Mouse (Mus musculus) brain, embryonic 14.5 days (tissue): Measurements from ENCODE around the gene Slc16a10. TPM values are rescaled to one million over a fixed set of nuclear protein-coding genes. Genes with fewer than 3 reads are reported as not detected.
"Not testable (repeated sequence)": the region's sequence is repeated elsewhere in the genome, so short reads cannot be mapped to it uniquely, and the experiment has no call there.

Source experiments
- DNase-seq: peaks from one replicate; pipeline ENCODE4 v3.0.0-alpha.2; 2011; ENCODE audit warnings: low read depth
- CTCF ChIP-seq: fragments of 200-500 bp; IDR thresholded peaks from 2 replicates; pipeline ENCODE4 v1.5.1; 2012; ENCODE audit warnings: inconsistent platforms, mild to moderate bottlenecking, moderate library complexity, borderline replicate concordance; ENCODE audit not compliant: insufficient read depth, insufficient read length; ENCODE audit errors: extremely low read depth
- POLR2A ChIP-seq: fragments of 200-500 bp; IDR thresholded peaks from 2 replicates; pipeline ENCODE4 v1.6.1; 2012; ENCODE audit warnings: mild to moderate bottlenecking, inconsistent platforms, borderline replicate concordance; ENCODE audit not compliant: poor library complexity, insufficient read depth, insufficient read length, severe bottlenecking; ENCODE audit errors: extremely low read depth
- polyA plus RNA-seq: library from polyadenylated mRNA; depleted of rRNA; stranded (reverse); fragments of >200 nt; gene quantifications from 2 replicates; pipeline ENCODE4 v1.2.3, GENCODE M21; 2012

Slc16a10 gene
- polyA plus RNA-seq, 1 experiment = 7.5 TPM

DNA sequence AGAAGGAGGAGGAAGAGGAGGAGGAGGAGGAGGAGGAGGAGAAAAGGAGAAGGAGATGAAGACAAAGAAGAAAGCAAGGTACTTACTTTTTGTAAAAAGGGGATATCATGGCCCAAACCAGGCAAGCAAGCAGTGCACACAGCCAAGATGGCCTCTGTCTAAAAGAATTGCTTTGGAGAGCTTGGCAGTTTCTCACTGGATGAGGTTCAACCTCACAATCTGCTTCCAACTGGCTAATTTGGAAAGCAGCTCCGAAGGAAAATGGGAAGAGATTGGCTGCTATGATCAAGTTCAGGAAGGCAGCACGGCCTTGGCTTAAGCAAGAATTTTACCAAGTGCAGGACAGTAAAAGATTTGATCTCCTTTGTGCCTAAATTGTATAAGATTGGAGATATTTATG lies 112.4 kb downstream of the Slc16a10 start:
- DNase-seq = peak; percentile 30
- TF ChIP-seq CTCF (no peak), POLR2A (no peak)

DNA sequence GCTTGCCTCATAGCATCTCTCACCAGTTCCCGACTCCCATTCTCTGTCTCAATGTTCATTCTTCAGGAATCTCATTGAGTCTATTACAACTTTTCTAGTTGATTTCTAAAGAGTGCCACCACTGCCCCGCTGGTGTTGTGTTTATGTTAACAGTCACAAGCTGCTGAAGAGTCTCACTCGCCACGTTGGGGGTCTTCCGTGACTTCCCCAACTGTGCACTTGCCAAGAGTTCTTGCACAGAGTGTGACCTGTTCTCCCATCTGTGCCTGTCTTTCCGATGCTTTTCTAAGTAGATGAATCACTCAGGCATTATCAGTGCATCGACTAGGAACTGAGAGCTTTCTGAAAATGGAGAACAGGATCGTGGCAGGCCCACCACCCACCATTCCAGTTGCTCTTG lies 114.0 kb downstream of the Slc16a10 start:
- DNase-seq = no peak
- TF ChIP-seq POLR2A = no peak
- no peak for TF ChIP-seq CTCF

DNA sequence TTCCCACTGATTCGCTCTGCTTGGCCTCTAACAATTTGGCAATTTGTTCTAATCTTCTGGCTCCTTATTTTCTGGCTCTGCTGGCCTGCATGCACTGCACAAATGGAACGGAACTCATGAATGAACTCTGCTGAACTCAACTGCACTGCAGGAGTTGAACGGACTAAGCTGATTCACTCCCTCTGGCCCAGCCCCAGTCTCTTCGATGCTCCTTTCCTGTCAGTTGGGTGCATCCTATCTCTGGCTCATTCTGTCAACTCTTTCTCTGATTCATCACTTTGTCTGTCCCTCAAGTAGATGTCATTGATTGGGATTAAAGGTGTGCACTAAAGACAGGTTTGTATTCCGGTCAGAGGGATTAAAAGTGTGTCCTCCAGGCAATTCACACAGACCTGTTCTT lies 115.5 kb downstream of the Slc16a10 start:
- DNase-seq = no peak
- no peak for TF ChIP-seq CTCF
- no peak for TF ChIP-seq POLR2A

DNA sequence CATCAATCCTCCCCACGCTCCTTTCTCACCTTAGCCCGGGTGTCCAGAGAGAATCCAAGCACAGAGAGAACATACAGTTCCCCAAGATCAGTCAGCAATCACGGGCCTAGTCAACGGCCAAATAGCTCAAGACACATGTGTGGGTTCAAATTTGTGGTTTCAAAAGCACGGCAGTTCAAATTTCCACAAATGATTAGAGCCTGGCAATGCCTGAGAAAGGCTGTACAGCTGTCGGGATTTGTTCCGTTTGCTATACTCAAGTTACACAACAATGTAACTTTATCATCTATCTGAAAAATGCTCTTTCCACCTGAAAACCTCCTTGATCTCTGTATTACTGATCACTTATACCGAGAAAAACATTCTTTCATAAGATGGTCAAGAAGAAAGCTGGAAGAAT lies 116.5 kb downstream of the Slc16a10 start:
- DNase-seq = no peak
- TF ChIP-seq POLR2A (no peak), CTCF (no peak)

DNA sequence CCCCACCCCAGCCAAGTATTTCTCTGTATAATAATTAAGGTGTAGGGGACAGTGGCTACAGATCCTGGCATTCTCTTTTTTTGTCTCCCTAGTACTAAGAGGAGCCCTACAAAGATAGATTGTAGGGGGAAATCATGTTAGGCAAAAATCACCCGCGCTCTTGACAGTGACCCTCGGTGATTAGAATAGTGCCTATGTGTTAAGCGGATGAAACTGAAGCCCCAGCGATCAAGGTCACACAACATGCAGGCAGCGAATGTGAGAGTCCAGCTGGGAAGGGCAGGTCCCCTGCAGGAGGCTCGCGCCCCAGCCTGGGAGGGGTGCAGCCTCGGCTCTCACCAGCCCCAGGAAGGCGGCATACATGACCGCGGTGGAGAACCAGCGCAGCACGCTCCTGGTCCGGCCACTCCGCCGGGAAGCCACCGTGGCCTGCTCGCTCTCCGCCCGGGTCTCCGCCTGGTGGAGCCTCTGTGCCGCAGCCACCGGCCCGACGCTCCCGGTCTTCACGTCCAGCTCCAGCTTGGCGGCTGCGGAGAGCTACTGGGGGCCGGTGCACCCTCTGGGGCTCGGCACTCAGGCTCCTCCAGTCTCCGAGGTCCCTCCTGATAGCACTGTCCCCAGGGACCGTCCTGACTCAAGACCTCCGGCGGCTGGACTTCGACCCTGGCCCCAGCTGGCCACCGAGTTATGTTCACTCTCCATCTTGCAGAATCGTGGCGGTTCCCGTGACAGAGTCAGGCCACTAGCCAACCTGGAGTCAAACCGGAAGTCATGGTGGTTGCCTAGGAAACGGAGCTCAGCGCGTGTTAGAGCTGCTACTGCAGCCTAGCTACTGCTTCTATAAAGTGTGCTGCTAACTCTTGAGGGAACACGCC lies 117.3 kb downstream of the Slc16a10 start, which contains the start of gene Mfsd4b1:
Gene Mfsd4b1 (minus strand): TSS at position 715 of the 875 bp plus-strand sequence.
- peak; percentile 97 for DNase-seq
- peak; percentile 10; the same call in 1 of the 2 replicates for TF ChIP-seq CTCF
- no peak for TF ChIP-seq POLR2A

DNA sequence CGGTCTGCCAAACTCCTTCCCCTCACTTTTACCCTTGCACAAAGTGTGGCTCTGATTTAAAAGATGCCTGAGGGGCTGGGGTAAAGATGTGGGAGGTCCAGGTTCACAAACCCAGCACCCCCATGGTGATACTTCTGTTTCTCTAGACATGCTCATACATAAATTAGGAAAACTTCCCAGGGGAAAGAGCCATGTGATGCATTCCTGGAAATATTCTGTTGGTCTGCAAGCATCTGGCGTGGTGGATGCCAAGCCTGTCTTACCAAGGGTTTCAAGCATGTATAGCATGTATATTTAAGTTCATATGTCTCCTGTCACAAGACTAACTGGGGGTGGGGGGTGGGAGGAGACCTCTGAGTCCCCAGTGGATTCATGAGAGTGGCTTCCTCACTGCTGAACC lies 121.7 kb downstream of the Slc16a10 start:
- no peak for TF ChIP-seq POLR2A
- TF ChIP-seq CTCF = no peak
- no peak for DNase-seq

DNA sequence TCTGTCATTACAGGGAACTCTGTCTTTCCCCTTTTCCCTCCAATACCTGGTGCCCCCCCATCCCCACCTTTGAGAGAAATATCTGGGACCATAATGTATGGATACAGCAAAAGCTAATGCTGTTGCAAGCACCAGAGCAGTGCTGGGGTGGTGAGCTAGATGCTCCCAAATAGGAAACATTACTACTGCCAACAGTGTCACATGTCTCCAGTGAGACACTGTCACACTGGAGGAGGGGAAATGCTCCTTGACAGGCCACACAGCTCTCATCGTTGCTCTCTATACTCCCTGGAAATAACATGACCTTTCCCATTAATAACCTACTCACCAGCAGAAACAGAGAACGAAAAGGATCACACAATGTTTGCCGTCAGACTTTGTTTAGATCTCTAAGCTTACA lies 122.6 kb downstream of the Slc16a10 start:
- TF ChIP-seq POLR2A = no peak
- no peak for TF ChIP-seq CTCF
- DNase-seq = no peak

DNA sequence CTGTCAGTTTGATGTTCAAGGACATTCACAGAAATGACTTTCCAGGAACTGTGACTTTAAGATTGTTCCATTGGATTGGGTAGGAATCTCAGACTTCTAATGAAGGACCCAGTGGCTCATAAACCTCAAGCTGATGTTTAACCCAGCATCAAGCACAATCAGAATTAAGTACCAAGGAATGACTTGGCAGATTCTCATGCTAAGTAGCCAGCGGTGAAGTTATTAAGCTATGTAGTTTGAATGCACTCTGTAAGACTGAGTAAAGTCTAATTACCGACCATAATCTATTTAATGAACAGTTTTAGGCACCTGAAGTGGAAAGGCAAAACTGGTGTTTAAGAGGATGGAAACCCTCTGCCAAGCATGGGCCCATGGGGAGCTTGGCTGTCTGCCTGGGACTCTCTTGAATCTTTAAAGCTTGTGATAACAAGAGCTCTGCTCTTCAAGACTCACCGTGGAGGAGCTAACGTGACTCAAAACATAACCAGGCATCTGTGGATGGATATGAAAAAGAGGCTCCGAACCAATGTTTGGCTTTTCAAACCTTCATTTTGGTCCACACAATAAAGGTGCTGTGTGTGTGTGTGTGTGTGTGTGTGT lies 123.7 kb downstream of the Slc16a10 start:
- peak; percentile 26 for DNase-seq
- TF ChIP-seq POLR2A (no peak), CTCF (no peak)

DNA sequence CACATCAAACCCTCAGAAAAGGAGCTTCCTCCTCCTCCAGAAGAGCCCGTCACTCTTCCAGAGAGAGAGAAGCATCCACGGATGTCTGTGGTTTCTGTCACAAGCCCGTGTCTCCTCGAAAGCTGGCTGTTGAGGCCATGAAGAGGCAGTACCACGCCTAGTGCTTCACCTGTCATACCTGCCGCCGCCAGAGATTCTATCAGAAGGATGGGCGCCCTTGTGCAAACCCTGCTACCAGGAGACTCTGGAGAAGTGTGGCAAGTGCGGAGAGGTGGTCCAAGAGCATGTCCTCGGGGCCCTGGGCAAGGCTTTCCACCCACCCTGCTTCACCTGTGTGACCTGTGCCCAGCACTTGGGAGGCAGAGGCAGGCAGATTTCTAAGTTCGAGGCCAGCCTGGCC lies 132.5 kb downstream of the Slc16a10 start:
- DNase-seq = no peak
- TF ChIP-seq POLR2A = no peak
- no peak for TF ChIP-seq CTCF

DNA sequence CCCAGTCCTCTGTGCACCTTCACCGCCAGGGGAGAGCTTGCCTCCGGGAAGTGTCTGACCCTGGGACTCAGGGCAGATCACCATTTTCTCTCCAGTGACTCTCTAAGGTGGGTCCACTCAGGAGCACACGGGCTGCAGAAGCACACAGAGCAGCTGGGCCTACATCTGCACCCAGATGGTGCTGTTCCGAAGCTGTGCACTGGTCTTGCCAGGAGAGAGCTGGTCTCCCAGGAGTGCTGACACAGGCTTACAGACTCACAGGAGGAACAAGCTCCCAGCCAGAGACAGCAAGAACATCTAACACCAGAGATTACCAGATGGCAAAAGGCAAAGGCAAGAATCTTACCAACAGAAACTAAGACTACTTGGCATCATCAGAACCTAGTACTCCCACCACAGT lies 133.2 kb downstream of the Slc16a10 start:
- DNase-seq = not testable (repeated sequence)

DNA sequence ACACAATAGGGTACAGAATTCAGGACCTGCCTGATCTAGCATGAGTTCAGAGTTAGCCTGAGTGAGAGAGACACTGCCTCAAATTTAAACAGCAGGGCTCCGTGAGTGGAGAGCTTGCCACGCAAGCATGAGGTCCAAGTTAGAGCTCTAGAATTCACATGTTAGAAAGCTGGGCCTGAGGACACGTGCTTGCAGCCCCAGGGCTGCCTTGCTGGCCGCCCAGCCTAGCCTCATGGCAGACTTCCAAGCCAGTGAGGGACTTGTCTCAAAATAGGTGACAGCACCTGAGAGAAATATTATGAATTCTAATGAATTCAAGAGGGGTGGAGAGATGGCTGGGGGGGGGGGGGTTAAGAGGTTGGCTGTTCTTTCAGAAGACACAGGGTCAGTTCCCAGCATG lies 134.1 kb downstream of the Slc16a10 start:
- TF ChIP-seq CTCF (no peak), POLR2A (no peak)
- DNase-seq = no peak

DNA sequence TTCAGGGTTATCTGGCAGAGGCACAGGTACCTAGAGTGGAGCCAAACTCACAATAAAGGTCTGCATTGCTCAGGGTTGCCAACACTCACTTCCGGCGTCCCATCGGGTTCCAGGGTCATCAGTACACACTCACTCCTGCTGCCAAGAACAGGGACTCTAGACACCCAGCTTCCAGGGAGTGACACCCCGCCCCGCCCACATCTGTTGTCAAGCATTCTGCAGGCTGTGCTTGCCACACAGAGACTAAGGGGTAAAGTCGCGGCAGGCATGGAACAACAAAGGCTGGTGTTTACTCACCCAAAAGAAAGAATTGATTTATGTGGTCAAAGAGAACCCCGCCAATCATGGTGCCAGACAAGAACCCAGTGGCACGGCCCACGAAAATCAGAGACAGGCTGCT lies 135.1 kb downstream of the Slc16a10 start:
- DNase-seq = peak; percentile 42
- TF ChIP-seq CTCF (no peak), POLR2A (no peak)

DNA sequence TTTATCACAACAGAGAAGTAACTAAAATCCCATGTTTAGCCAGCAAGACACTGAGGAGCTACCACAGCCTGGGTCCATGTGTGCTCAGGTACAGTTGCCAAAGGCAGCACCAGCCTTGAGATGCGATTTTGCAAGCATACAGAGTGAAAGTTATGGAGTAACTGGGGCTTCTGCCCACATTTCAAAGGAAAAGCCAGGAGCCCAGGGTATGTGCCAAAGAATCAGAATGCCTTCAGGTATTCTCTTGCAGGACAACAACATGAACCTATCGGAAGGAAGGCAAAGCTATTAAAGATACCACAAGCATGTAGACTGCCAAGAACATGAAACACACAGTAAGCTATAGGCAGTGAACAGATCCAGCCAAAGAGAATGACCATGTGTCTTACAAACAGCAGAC lies 141.3 kb downstream of the Slc16a10 start:
- no peak for TF ChIP-seq CTCF
- TF ChIP-seq POLR2A = no peak
- no peak for DNase-seq

DNA sequence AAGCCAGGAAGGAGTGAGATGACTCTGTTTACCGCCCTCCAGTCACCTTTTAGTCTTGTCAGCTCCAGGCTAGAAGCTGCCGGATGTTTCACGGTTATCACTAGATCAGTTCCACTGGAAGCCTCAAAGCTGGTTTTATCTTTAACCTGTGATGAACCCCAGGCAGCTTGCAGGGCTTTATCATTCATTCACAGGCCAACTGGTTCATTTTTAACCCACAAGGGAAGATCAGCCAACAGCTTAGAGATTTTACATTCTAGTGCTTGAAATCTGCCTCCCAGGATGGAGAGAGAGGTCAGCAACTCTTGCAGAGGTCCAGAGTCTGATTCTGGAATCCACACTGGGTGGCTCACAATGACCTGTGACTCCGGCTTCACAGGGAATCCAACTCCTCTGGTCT lies 150.9 kb downstream of the Slc16a10 start:
- TF ChIP-seq CTCF = no peak
- no peak for TF ChIP-seq POLR2A

More for the DNA sequence above, 150.9 kb downstream of the Slc16a10 start:
- DNase-seq = no peak
